Mouse (Mus musculus): Measurements from ENCODE around the gene Cacna1e. TPM values are rescaled to one million over a fixed set of nuclear protein-coding genes. Genes with fewer than 3 reads are reported as not detected.

Cacna1e gene
- polyA plus RNA-seq, 1 experiment from 2014 or later = 0.14 TPM

DNA sequence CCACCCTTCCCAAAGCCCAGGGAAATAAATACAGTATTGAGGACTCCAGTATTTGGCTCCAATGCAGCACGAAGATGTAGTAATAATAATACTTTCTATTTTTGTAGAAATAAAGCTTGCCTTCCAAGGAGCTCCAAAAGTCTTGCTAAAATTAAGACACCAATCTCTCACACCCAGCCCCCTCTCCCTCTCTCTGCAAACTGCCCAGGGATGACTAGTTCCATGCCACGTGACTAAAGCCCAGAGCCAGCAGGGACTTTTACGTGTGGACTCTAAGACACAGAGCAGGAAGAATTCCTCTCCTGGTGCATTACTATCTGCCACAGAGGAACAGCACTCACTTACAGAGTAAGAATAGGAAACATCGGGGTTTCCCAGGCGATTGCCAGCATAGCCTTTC is 222.3 kb downstream of the Cacna1e start:
- 70% methylated on average over 5 of the region's 5 CpGs for WGBS
- Histone ChIP-seq H3K4me1 (replicated peaks) (no peaks in the 10 kb centered on the region), H3K27me3 (no peaks in the 10 kb centered on the region), H3K36me3 (no peaks in the 10 kb centered on the region), H3K9me3 (replicated peaks) (no peaks in the 10 kb centered on the region), H3K4me3 (no peak overlapping the region), H3K9ac (no peak overlapping the region), H3K4me2 (no peak overlapping the region), H3K27ac (no peak overlapping the region)
- ATAC-seq (replicated peaks; ENCODE audit: insufficient number of reproducible peaks, insufficient read depth, low FRiP score, low read depth) = no peak

- Histone ChIP-seq H3K27me3 (no peaks in the 10 kb centered on the region), H3K36me3 (no peaks in the 10 kb centered on the region), H3K4me1 (replicated peaks) (no peaks in the 10 kb centered on the region), H3K4me2 (no peak overlapping the region), H3K4me3 (no peak overlapping the region), H3K9me3 (replicated peaks) (no peaks in the 10 kb centered on the region), H3K9ac (no peak overlapping the region), H3K27ac (no peak overlapping the region)
- WGBS = 65% methylated on average over 7 of the region's 7 CpGs
- no peak for ATAC-seq (replicated peaks; ENCODE audit: insufficient number of reproducible peaks, insufficient read depth, low FRiP score, low read depth)
Observed at GRCm38 (mm10) chr1:154661221-154661864, 223.0 kb downstream of the Cacna1e start.

- no peaks in the 10 kb centered on the region for H3K9me3 ChIP-seq (replicated peaks)
- H3K36me3 ChIP-seq = no peaks in the 10 kb centered on the region
- H3K4me1 ChIP-seq (replicated peaks) = no peaks in the 10 kb centered on the region
- H3K27ac ChIP-seq = no peak overlapping the region
- H3K4me2 ChIP-seq = no peak overlapping the region
- WGBS = 51% methylated on average over 5 of the region's 5 CpGs
- no peak overlapping the region for H3K4me3 ChIP-seq
- no peaks in the 10 kb centered on the region for H3K27me3 ChIP-seq
- ATAC-seq (replicated peaks; ENCODE audit: insufficient number of reproducible peaks, insufficient read depth, low FRiP score, low read depth) = no peak
- H3K9ac ChIP-seq = no peak overlapping the region
Observed at GRCm38 (mm10) chr1:154657366-154657765, 226.9 kb downstream of the Cacna1e start.

DNA sequence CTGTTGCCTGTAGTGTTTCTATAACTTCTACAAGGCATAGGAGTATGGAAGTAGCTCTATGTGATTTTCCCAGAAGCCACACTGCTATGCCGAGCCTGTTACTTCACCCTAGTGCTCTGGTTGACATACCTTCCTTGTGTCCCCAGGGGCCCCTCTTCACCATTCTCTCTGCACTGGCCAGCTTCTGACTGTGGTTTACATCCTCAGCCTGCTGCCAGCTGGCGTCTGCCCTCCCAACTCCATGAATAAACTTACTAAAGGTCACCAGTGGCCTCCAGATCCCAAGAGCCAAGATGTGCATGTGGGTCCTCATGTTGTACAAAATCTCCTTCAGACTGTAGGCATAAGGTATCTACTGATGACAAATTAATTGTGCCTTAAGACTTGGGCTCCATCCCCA is 230.3 kb downstream of the Cacna1e start:
- 70% methylated on average over 2 of the region's 2 CpGs for WGBS
- H3K4me3 ChIP-seq = no peak overlapping the region
- no peaks in the 10 kb centered on the region for H3K36me3 ChIP-seq
- H3K9ac ChIP-seq = no peak overlapping the region
- no peaks in the 10 kb centered on the region for H3K4me1 ChIP-seq (replicated peaks)
- no peaks in the 10 kb centered on the region for H3K9me3 ChIP-seq (replicated peaks)
- no peak overlapping the region for H3K4me2 ChIP-seq
- no peak for ATAC-seq (replicated peaks; ENCODE audit: insufficient number of reproducible peaks, insufficient read depth, low FRiP score, low read depth)
- no peak overlapping the region for H3K27ac ChIP-seq
- H3K27me3 ChIP-seq = no peaks in the 10 kb centered on the region

DNA sequence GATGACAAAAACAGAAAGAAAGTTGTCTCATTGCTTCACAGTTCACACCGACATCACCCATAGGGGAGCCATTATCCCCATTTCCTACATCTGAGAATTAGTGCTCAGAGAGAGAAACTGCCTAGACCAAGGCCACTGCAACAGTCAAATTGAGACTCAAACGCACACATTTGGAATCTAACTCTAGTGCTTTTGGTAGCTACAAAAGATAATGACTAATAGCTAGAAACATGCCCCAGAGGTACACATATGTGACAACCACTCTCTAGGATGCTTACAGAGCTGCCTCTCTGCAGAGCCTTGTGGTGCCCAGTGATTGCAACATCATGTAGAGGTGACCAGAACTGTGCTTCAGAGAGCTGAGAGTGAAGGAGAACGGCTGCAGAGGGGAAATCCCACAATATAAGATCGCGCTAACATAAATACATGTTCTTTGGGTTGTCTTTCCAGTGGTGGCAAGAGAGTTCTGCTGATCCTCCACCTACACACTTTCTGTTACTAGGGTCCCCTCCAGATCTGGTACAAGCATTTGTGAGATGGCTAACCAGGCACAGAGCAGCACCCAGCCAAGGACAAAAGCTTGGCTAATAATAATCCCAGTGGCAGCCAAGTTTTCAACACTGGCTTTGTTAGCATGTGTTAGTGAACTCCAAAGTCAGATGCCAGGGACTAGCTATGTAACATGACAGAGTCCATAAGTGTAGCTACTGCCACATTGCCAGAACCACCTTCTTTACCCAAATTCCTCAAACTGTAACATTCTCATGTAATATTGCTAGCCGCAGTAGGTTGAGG is 237.9 kb downstream of the Cacna1e start:
- ATAC-seq (replicated peaks; ENCODE audit: insufficient number of reproducible peaks, insufficient read depth, low FRiP score, low read depth) = no peak
- Histone ChIP-seq H3K9ac (no peak overlapping the region), H3K9me3 (replicated peaks) (no peaks in the 10 kb centered on the region), H3K27me3 (no peaks in the 10 kb centered on the region), H3K4me1 (replicated peaks) (no peaks in the 10 kb centered on the region), H3K4me2 (no peak overlapping the region), H3K27ac (no peak overlapping the region), H3K4me3 (no peak overlapping the region), H3K36me3 (no peaks in the 10 kb centered on the region)
- WGBS = 85% methylated on average over 6 of the region's 6 CpGs

GRCm38 (mm10) chr1:154637821-154638220 is 246.5 kb downstream of the Cacna1e start:
- WGBS = 70% methylated on average over 4 of the region's 4 CpGs
- Histone ChIP-seq H3K4me1 (replicated peaks) (no peaks in the 10 kb centered on the region), H3K4me2 (no peak overlapping the region), H3K9me3 (replicated peaks) (no peaks in the 10 kb centered on the region), H3K36me3 (no peaks in the 10 kb centered on the region), H3K9ac (no peak overlapping the region), H3K27me3 (no peaks in the 10 kb centered on the region), H3K4me3 (no peak overlapping the region), H3K27ac (no peak overlapping the region)
- ATAC-seq (replicated peaks; ENCODE audit: insufficient number of reproducible peaks, insufficient read depth, low FRiP score, low read depth) = no peak

- Histone ChIP-seq H3K4me3 (no peak overlapping the region), H3K9ac (no peak overlapping the region), H3K9me3 (replicated peaks) (no peaks in the 10 kb centered on the region), H3K36me3 (no peaks in the 10 kb centered on the region), H3K27ac (no peak overlapping the region), H3K4me1 (replicated peaks) (no peaks in the 10 kb centered on the region), H3K4me2 (no peak overlapping the region), H3K27me3 (no peaks in the 10 kb centered on the region)
- 83% methylated on average over 9 of the region's 9 CpGs for WGBS
- no peak for ATAC-seq (replicated peaks; ENCODE audit: insufficient number of reproducible peaks, insufficient read depth, low FRiP score, low read depth)
Observed at GRCm38 (mm10) chr1:154635766-154636165, 248.5 kb downstream of the Cacna1e start.

GRCm38 (mm10) chr1:154632886-154633285 is 251.4 kb downstream of the Cacna1e start:
- Histone ChIP-seq H3K9me3 (replicated peaks) (no peaks in the 10 kb centered on the region), H3K4me1 (replicated peaks) (no peaks in the 10 kb centered on the region), H3K4me2 (no peak overlapping the region), H3K27me3 (no peaks in the 10 kb centered on the region), H3K27ac (no peak overlapping the region), H3K4me3 (no peak overlapping the region), H3K36me3 (no peaks in the 10 kb centered on the region), H3K9ac (no peak overlapping the region)
- ATAC-seq (replicated peaks; ENCODE audit: insufficient number of reproducible peaks, insufficient read depth, low FRiP score, low read depth) = no peak
- WGBS = 75% methylated on average over 2 of the region's 2 CpGs

GRCm38 (mm10) chr1:154622666-154623653 is 261.3 kb downstream of the Cacna1e start:
- H3K4me3 ChIP-seq = no peak overlapping the region
- no peaks in the 10 kb centered on the region for H3K9me3 ChIP-seq (replicated peaks)
- no peak for ATAC-seq (replicated peaks; ENCODE audit: insufficient number of reproducible peaks, insufficient read depth, low FRiP score, low read depth)
- H3K9ac ChIP-seq = no peak overlapping the region
- no peak overlapping the region for H3K4me2 ChIP-seq
- WGBS = 79% methylated on average over 16 of the region's 16 CpGs
- H3K27me3 ChIP-seq = no peaks in the 10 kb centered on the region
- no peaks in the 10 kb centered on the region for H3K36me3 ChIP-seq
- no peak overlapping the region for H3K27ac ChIP-seq
- no peaks in the 10 kb centered on the region for H3K4me1 ChIP-seq (replicated peaks)

DNA sequence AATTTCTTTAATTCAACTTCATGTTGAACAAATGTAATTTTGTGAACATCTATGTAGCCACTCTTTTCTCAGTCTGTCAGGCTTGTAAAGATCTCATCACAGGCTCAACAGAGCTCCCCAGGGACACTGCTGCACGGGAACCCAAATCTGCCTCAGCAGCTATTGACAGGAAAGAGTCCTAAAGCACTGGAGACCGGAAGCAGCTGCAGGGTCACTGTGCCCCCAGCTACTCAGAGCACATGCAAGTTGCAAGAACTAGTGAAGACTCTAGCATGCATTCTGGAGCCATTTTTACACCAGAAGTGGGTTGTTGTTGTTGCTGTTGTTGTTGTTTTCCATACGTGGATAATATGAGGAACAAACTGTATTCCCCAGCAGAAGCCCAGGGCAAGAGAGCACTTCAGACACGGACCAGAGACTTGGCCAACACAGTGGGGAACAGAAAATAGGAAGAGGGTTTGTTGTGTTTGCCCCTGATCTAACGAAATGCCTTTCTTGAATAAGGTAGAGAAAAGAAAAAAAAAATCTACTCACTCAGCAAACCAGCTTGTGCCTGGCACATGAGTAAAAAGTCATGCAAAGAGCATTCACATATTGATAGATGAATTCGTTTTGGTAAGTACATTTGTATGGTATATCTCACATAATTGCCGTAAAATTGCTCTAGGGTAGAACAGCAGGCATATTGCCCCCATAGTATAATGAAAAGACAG is 266.4 kb downstream of the Cacna1e start:
- 53% methylated on average over 7 of the region's 7 CpGs for WGBS
- H3K27ac ChIP-seq = no peak overlapping the region
- no peaks in the 10 kb centered on the region for H3K9me3 ChIP-seq (replicated peaks)
- no peak overlapping the region for H3K4me3 ChIP-seq
- no peaks in the 10 kb centered on the region for H3K27me3 ChIP-seq
- H3K4me2 ChIP-seq = no peak overlapping the region
- ATAC-seq (replicated peaks; ENCODE audit: insufficient number of reproducible peaks, insufficient read depth, low FRiP score, low read depth) = no peak
- no peaks in the 10 kb centered on the region for H3K4me1 ChIP-seq (replicated peaks)
- H3K9ac ChIP-seq = no peak overlapping the region
- no peaks in the 10 kb centered on the region for H3K36me3 ChIP-seq

GRCm38 (mm10) chr1:154615759-154616158 is 268.5 kb downstream of the Cacna1e start:
- H3K4me3 ChIP-seq = no peak overlapping the region
- H3K9me3 ChIP-seq (replicated peaks) = no peaks in the 10 kb centered on the region
- 75% methylated on average over 5 of the region's 7 CpGs for WGBS
- H3K4me1 ChIP-seq (replicated peaks) = no peaks in the 10 kb centered on the region
- no peak overlapping the region for H3K9ac ChIP-seq
- no peak for ATAC-seq (replicated peaks; ENCODE audit: insufficient number of reproducible peaks, insufficient read depth, low FRiP score, low read depth)
- H3K4me2 ChIP-seq = no peak overlapping the region
- no peaks in the 10 kb centered on the region for H3K36me3 ChIP-seq
- no peaks in the 10 kb centered on the region for H3K27me3 ChIP-seq
- H3K27ac ChIP-seq = no peak overlapping the region

Data from heart, embryonic 15.5 days (tissue).